In genomic region chr12:98733165-98733564, GRCm38 (mm10) we compare ENCODE assay signal across 8 mouse cellular contexts. TPM values are rescaled to one million over a fixed set of nuclear protein-coding genes. Genes with fewer than 3 reads are reported as not detected.
DNase-seq lines count a peak whose midpoint lies in the region; ATAC-seq and TF ChIP-seq lines count a peak whose summit lies in the region.

No protein-coding gene starts in this region.

- H3K4me1 ChIP-seq in heart, embryonic 12.5 days (replicated peaks), result peaks cover 22% of the 10 kb centered on the region
- H3K4me1 ChIP-seq in ES-Bruce4 (ENCODE audit: control insufficient read depth, insufficient read depth, low read length), result no peaks in the 10 kb centered on the region
- H3K4me1 ChIP-seq in hindbrain, embryonic 11.5 days (replicated peaks; ENCODE audit: control insufficient read depth, insufficient read depth, low read length), result peaks cover 3% of the 10 kb centered on the region
- H3K4me1 ChIP-seq in megakaryocyte, embryonic 14.5 days, result peaks cover 36% of the 10 kb centered on the region

- no peak for TF ChIP-seq EP300 in ES-Bruce4 (IDR thresholded peaks at IDR 0.05; ENCODE audit: insufficient read depth, low read depth, low read length)

- WGBS in heart, embryonic 12.5 days, result 73% methylated on average over 3 of the region's 3 CpGs
- 71% methylated on average over 3 of the region's 3 CpGs for WGBS in hindbrain, embryonic 11.5 days

- H3K27me3 ChIP-seq in heart, embryonic 12.5 days (replicated peaks), result no peaks in the 10 kb centered on the region
- no peaks in the 10 kb centered on the region for H3K27me3 ChIP-seq in ES-Bruce4 (ENCODE audit: control insufficient read depth, insufficient read depth, low read length, poor library complexity, severe bottlenecking)
- peaks cover 2% of the 10 kb centered on the region; the same call in 1 of the 2 replicates for H3K27me3 ChIP-seq in hindbrain, embryonic 11.5 days (ENCODE audit: control insufficient read depth, insufficient read depth, low read length)
- peaks cover 15% of the 10 kb centered on the region for H3K27me3 ChIP-seq in megakaryocyte, embryonic 14.5 days (replicated peaks)

- intact Hi-C loops in heart, postnatal 36 days (cut with DNase I), result no loop called here

- H3K9me3 ChIP-seq in heart, embryonic 12.5 days (replicated peaks), result no peaks in the 10 kb centered on the region
- no peaks in the 10 kb centered on the region for H3K9me3 ChIP-seq in ES-Bruce4 (replicated peaks; ENCODE audit: control insufficient read depth, insufficient read depth, low read length, poor library complexity, severe bottlenecking)
- H3K9me3 ChIP-seq in hindbrain, embryonic 11.5 days (ENCODE audit: control insufficient read depth, low read length), result no peaks in the 10 kb centered on the region
- H3K9me3 ChIP-seq in megakaryocyte, embryonic 14.5 days, result no peaks in the 10 kb centered on the region

- ATAC-seq in heart, embryonic 12.5 days (ENCODE audit: insufficient number of reproducible peaks, low FRiP score), result no peak
- ATAC-seq in hindbrain, embryonic 11.5 days (ENCODE audit: low FRiP score), result no peak

- TF ChIP-seq CTCF in ES-Bruce4 (IDR thresholded peaks at IDR 0.05; ENCODE audit: low read depth, low read length), result no peak

- H3K36me3 ChIP-seq in heart, embryonic 12.5 days, result peaks cover 30% of the 10 kb centered on the region
- no peaks in the 10 kb centered on the region for H3K36me3 ChIP-seq in ES-Bruce4 (ENCODE audit: control insufficient read depth, insufficient read depth, low read length, poor library complexity, severe bottlenecking)
- H3K36me3 ChIP-seq in hindbrain, embryonic 11.5 days (ENCODE audit: control insufficient read depth, insufficient read depth, low read length), result no peaks in the 10 kb centered on the region
- no peaks in the 10 kb centered on the region for H3K36me3 ChIP-seq in megakaryocyte, embryonic 14.5 days (replicated peaks; ENCODE audit: low read length)

- H3K27ac ChIP-seq in heart, embryonic 12.5 days (ENCODE audit: poor library complexity, severe bottlenecking), result no peak overlapping the region
- no peak overlapping the region for H3K27ac ChIP-seq in ES-Bruce4 (ENCODE audit: insufficient read depth, low read length)
- no peak overlapping the region for H3K27ac ChIP-seq in hindbrain, embryonic 11.5 days (ENCODE audit: low read depth, low read length)

- no peak for DNase-seq in heart, postnatal 36 days
- no peak for DNase-seq in hindbrain, embryonic 11.5 days (ENCODE audit: low spot score)
- no peak for DNase-seq in thymus, adult 18-20 months
- DNase-seq in urinary bladder, postnatal 25 days (ENCODE audit: low spot score), result no peak
- DNase-seq in cerebellum, adult 11 months, result no peak

- H3K4me3 ChIP-seq in heart, embryonic 12.5 days, result peak overlapping the region; percentile 67
- H3K4me3 ChIP-seq in ES-Bruce4 (ENCODE audit: low read depth, low read length), result peak overlapping the region; percentile 67
- H3K4me3 ChIP-seq in hindbrain, embryonic 11.5 days (ENCODE audit: low read depth, low read length), result peak overlapping the region; percentile 66; the same call in 1 of the 2 replicates
- peak overlapping the region; percentile 94 for H3K4me3 ChIP-seq in megakaryocyte, embryonic 14.5 days (replicated peaks)

- peak overlapping the region; percentile 20; the same call in 1 of the 2 replicates for H3K9ac ChIP-seq in heart, embryonic 12.5 days
- H3K9ac ChIP-seq in ES-Bruce4 (ENCODE audit: low read depth, poor library complexity, severe bottlenecking), result no peak overlapping the region
- H3K9ac ChIP-seq in hindbrain, embryonic 11.5 days (ENCODE audit: low read depth, low read length), result no peak overlapping the region

- peak overlapping the region; percentile 81 for H3K4me2 ChIP-seq in heart, embryonic 12.5 days
- H3K4me2 ChIP-seq in hindbrain, embryonic 11.5 days (replicated peaks; ENCODE audit: low read depth, low read length), result peak overlapping the region; percentile 74

- TF ChIP-seq POLR2A in ES-Bruce4 (IDR thresholded peaks at IDR 0.05; ENCODE audit: insufficient read depth, low read length), result no peak

RNA-seq across cellular contexts. Expression of gene Ptpn21, which starts 4.0 kb away (rescaled TPM):
- 11.7 and 13.3 TPM in 2 replicates for polyA plus RNA-seq in heart, embryonic 12.5 days (2016; fragmentation: Nextera tagmentation; extraction: Ambion mirVana)
- 10 to 100 TPM; 28.3 to 31.5 TPM for total RNA-seq in heart, postnatal 36 days (2021)
- 22.3 and 25.0 TPM in 2 replicates for polyA plus RNA-seq in ES-Bruce4 (2011; ENCODE audit: insufficient read depth, insufficient read length, low read depth, missing spikeins)
- polyA plus RNA-seq in hindbrain, embryonic 11.5 days (2014; fragmentation: Nextera tagmentation; extraction: Ambion mirVana), result 6.0 and 6.4 TPM in 2 replicates
- 0.97 TPM in 1 of 2 replicates, not detected in the other for polyA plus RNA-seq in megakaryocyte, embryonic 14.5 days (2012; ENCODE audit: insufficient read depth, low replicate concordance)

RNA-seq across cellular contexts. Expression of gene Zc3h14, which starts 13.6 kb away (rescaled TPM):
- 112 and 117 TPM in 2 replicates for polyA plus RNA-seq in heart, embryonic 12.5 days (2016; fragmentation: Nextera tagmentation; extraction: Ambion mirVana)
- 10 to 100 TPM; 59.0 to 59.9 TPM for total RNA-seq in heart, postnatal 36 days (2021)
- 155 and 157 TPM in 2 replicates for polyA plus RNA-seq in ES-Bruce4 (2011; ENCODE audit: insufficient read depth, insufficient read length, low read depth, missing spikeins)
- polyA plus RNA-seq in hindbrain, embryonic 11.5 days (2014; fragmentation: Nextera tagmentation; extraction: Ambion mirVana), result 165 and 169 TPM in 2 replicates
- 7.4 and 10.2 TPM in 2 replicates for polyA plus RNA-seq in megakaryocyte, embryonic 14.5 days (2012; ENCODE audit: insufficient read depth, low replicate concordance)

Comparison
In these comparisons a context has a peak if more than half of its experiments do, and no peak if none do; other contexts are left out.
1. RNA of gene Zc3h14, which starts 13.6 kb away (polyA plus RNA-seq): 165 to 169 TPM in hindbrain, embryonic 11.5 days, 155 to 157 TPM in ES-Bruce4 and 112 to 117 TPM in heart, embryonic 12.5 days; 7.4 to 10.2 TPM in megakaryocyte, embryonic 14.5 days; every median in the first group is over 10 times any median in the second.
2. Peak in every context shown above with its lines, with median percentiles within 50 percentile points of each other: H3K4me3 ChIP-seq.